Comparison of ENCODE assay signal across 9 mouse cellular contexts in the genomic region with DNA sequence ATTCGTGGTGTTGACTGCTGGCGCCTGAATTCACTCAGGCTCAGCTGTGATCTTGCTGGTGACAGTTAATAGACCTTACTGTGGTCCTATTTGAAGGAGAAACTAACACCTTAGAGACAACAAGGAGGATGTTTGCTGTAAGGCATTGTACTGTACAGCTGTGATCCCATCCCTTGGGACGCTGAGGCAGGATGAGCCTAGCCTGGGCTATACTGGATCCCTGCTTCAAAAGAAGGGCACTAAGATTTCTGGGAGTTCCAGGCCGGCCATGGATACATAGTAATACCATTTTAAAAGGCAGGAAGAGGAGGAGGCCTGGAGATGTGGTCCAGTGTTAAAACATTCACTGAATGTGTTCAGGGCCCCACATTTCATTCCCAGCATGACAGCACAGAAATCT. TPM values are rescaled to one million over a fixed set of nuclear protein-coding genes. Genes with fewer than 3 reads are reported as not detected.
DNase-seq lines count a peak whose midpoint lies in the region; ATAC-seq lines count a peak whose summit lies in the region.
"Had no signal": no experiment of that assay in that cellular context is flagged by ENCODE, and none has a peak within 500 bp of the region (broad histone marks: within the 10 kb centered on the region; RNA-seq: fewer than 3 reads in every experiment).

No protein-coding gene starts in this region.

- peak overlapping the region; percentile 95 for H3K9ac ChIP-seq in heart, embryonic 14.5 days (ENCODE audit: low read length)
- H3K9ac ChIP-seq in embryonic facial prominence, embryonic 13.5 days, result peak overlapping the region; percentile 77
- H3K9ac ChIP-seq in intestine, embryonic 14.5 days (ENCODE audit: low read length), result peak overlapping the region; percentile 86
- 0 out of 2 replicates have a peak overlapping the region, but pooled peaks have one; percentile 73 for H3K9ac ChIP-seq in midbrain, embryonic 15.5 days

- peak overlapping the region; percentile 91 for H3K4me2 ChIP-seq in heart, embryonic 14.5 days (ENCODE audit: low read length)
- peak overlapping the region; percentile 69 for H3K4me2 ChIP-seq in embryonic facial prominence, embryonic 13.5 days
- peak overlapping the region; percentile 91 for H3K4me2 ChIP-seq in intestine, embryonic 14.5 days (ENCODE audit: low read length)
- peak overlapping the region; percentile 95 for H3K4me2 ChIP-seq in midbrain, embryonic 15.5 days

- peaks cover 39% of the 10 kb centered on the region for H3K36me3 ChIP-seq in heart, embryonic 14.5 days (ENCODE audit: control insufficient read depth, insufficient read depth, low read length)
- peaks cover 31% of the 10 kb centered on the region for H3K36me3 ChIP-seq in embryonic facial prominence, embryonic 13.5 days
- H3K36me3 ChIP-seq in intestine, embryonic 14.5 days (ENCODE audit: control insufficient read depth, insufficient read depth, low read length), result peaks cover 32% of the 10 kb centered on the region
- peaks cover 12% of the 10 kb centered on the region; the same call in 1 of the 2 replicates for H3K36me3 ChIP-seq in midbrain, embryonic 15.5 days (replicated peaks)

- H3K9me3 ChIP-seq in heart, embryonic 14.5 days (ENCODE audit: control insufficient read depth, low read length), result no peaks in the 10 kb centered on the region
- no peaks in the 10 kb centered on the region for H3K9me3 ChIP-seq in embryonic facial prominence, embryonic 13.5 days
- no peaks in the 10 kb centered on the region for H3K9me3 ChIP-seq in intestine, embryonic 14.5 days (ENCODE audit: control insufficient read depth, low read length)
- H3K9me3 ChIP-seq in midbrain, embryonic 15.5 days, result no peaks in the 10 kb centered on the region

- ATAC-seq in heart, embryonic 14.5 days (ENCODE audit: insufficient number of reproducible peaks, insufficient read depth, low FRiP score, low read depth), result no peak
- ATAC-seq in embryonic facial prominence, embryonic 13.5 days (ENCODE audit: insufficient number of reproducible peaks, insufficient read depth, low FRiP score, low TSS enrichment, low read depth), result no peak
- no peak for ATAC-seq in intestine, embryonic 14.5 days (replicated peaks; ENCODE audit: low FRiP score, low TSS enrichment, low read depth)
- ATAC-seq in midbrain, embryonic 15.5 days (replicated peaks), result no peak
- no peak for ATAC-seq in frontal cortex, adult (ENCODE audit: low TSS enrichment)
- no peak for ATAC-seq in activated CD4-positive, CD25-positive, alpha-beta regulatory T cell, adult 4 months

- 90% methylated on average over 4 of the region's 4 CpGs for WGBS in heart, embryonic 14.5 days
- 85% methylated on average over 4 of the region's 4 CpGs for WGBS in embryonic facial prominence, embryonic 13.5 days
- 86% methylated on average over 4 of the region's 4 CpGs for WGBS in intestine, embryonic 14.5 days
- WGBS in midbrain, embryonic 15.5 days, result 85% methylated on average over 4 of the region's 4 CpGs

- no peak overlapping the region for H3K27ac ChIP-seq in heart, embryonic 14.5 days (replicated peaks in 1 of 2; ENCODE audit: control insufficient read depth in 1 of 2, insufficient read depth in 1 of 2, low read depth in 2 of 2, low read length in 2 of 2)
- H3K27ac ChIP-seq in embryonic facial prominence, embryonic 13.5 days, result no peak overlapping the region
- H3K27ac ChIP-seq in intestine, embryonic 14.5 days (ENCODE audit: low read depth), result no peak overlapping the region
- H3K27ac ChIP-seq in midbrain, embryonic 15.5 days, result no peak overlapping the region

- no peaks in the 10 kb centered on the region for H3K27me3 ChIP-seq in heart, embryonic 14.5 days (ENCODE audit: control insufficient read depth, insufficient read depth, low read length)
- H3K27me3 ChIP-seq in embryonic facial prominence, embryonic 13.5 days, result no peaks in the 10 kb centered on the region
- H3K27me3 ChIP-seq in intestine, embryonic 14.5 days (replicated peaks; ENCODE audit: control insufficient read depth, insufficient read depth, low read length), result no peaks in the 10 kb centered on the region
- no peaks in the 10 kb centered on the region for H3K27me3 ChIP-seq in midbrain, embryonic 15.5 days (replicated peaks)

- intact Hi-C loops in heart, postnatal 14 days (cut with DNase I), result no loop called here

- peak overlapping the region in 1 of 2 experiments; percentile 90; a peak in 1 of 4 replicates for H3K4me3 ChIP-seq in heart, embryonic 14.5 days (ENCODE audit: control insufficient read depth in 1 of 2, insufficient read depth in 1 of 2, low read depth in 1 of 2, low read length in 2 of 2)
- H3K4me3 ChIP-seq in embryonic facial prominence, embryonic 13.5 days, result peak overlapping the region; percentile 61
- H3K4me3 ChIP-seq in intestine, embryonic 14.5 days (ENCODE audit: low read depth, low read length), result 0 out of 2 replicates have a peak overlapping the region, but pooled peaks have one; percentile 1
- peak overlapping the region; percentile 78 for H3K4me3 ChIP-seq in midbrain, embryonic 15.5 days

- no peak for DNase-seq in heart, postnatal 14 days
- no peak for DNase-seq in intestine, embryonic 14.5 days (ENCODE audit: low spot score)
- no peak for DNase-seq in left cerebral cortex, adult 9 months (ENCODE audit: low spot score in 2 of 2)
- DNase-seq: kidney, adult 2 months had no signal

- H3K4me1 ChIP-seq in heart, embryonic 14.5 days (ENCODE audit: control insufficient read depth in 2 of 2, insufficient read depth in 2 of 2, low read length in 2 of 2), result peaks cover 6 to 14% of the 10 kb centered on the region in 2 experiments
- peaks cover 21% of the 10 kb centered on the region for H3K4me1 ChIP-seq in embryonic facial prominence, embryonic 13.5 days
- peaks cover 6% of the 10 kb centered on the region for H3K4me1 ChIP-seq in intestine, embryonic 14.5 days (replicated peaks; ENCODE audit: control insufficient read depth, insufficient read depth, low read length)
- peaks cover 25% of the 10 kb centered on the region for H3K4me1 ChIP-seq in midbrain, embryonic 15.5 days

RNA-seq across cellular contexts. Expression of gene Ndufs7, which starts 1.7 kb away (rescaled TPM):
- 721 and 734 TPM in 2 replicates for polyA plus RNA-seq in heart, embryonic 14.5 days (2014; fragmentation: Nextera tagmentation; extraction: Ambion mirVana)
- 100 to 1,000 TPM; 728 to 743 TPM for total RNA-seq in heart, postnatal 14 days (2021)
- 266 and 299 TPM in 2 replicates for polyA plus RNA-seq in embryonic facial prominence, embryonic 13.5 days (2015; fragmentation: Nextera tagmentation; extraction: Ambion mirVana)
- polyA plus RNA-seq in intestine, embryonic 14.5 days (2014; fragmentation: Nextera tagmentation; extraction: Ambion mirVana), result 453 and 498 TPM in 2 replicates
- 290 and 305 TPM in 2 replicates for polyA plus RNA-seq in midbrain, embryonic 15.5 days (2015; fragmentation: Nextera tagmentation; extraction: Ambion mirVana)
- 100 to 1,000 TPM; 205 to 250 TPM for polyA plus RNA-seq in activated CD4-positive, CD25-positive, alpha-beta regulatory T cell, adult 4 months (2017; shearing (Covaris generic))

RNA-seq across cellular contexts. Expression of gene Gamt, which starts 10.2 kb away (rescaled TPM):
- polyA plus RNA-seq in heart, embryonic 14.5 days (2014; fragmentation: Nextera tagmentation; extraction: Ambion mirVana), result 60.3 and 61.5 TPM in 2 replicates
- 10 to 100 TPM; 11.6 to 14.5 TPM for total RNA-seq in heart, postnatal 14 days (2021)
- 27.2 and 33.6 TPM in 2 replicates for polyA plus RNA-seq in embryonic facial prominence, embryonic 13.5 days (2015; fragmentation: Nextera tagmentation; extraction: Ambion mirVana)
- polyA plus RNA-seq in intestine, embryonic 14.5 days (2014; fragmentation: Nextera tagmentation; extraction: Ambion mirVana), result 34.1 and 61.2 TPM in 2 replicates
- polyA plus RNA-seq in midbrain, embryonic 15.5 days (2015; fragmentation: Nextera tagmentation; extraction: Ambion mirVana), result 16.8 and 18.9 TPM in 2 replicates
- under 1 TPM in 1 of 2 experiments, not detected in 1; 0.34 TPM for polyA plus RNA-seq in activated CD4-positive, CD25-positive, alpha-beta regulatory T cell, adult 4 months (2017; shearing (Covaris generic))

RNA-seq across cellular contexts. Expression of gene Dazap1, which starts 10.7 kb away (rescaled TPM):
- polyA plus RNA-seq in heart, embryonic 14.5 days (2014; fragmentation: Nextera tagmentation; extraction: Ambion mirVana), result 25.0 and 27.5 TPM in 2 replicates
- total RNA-seq in heart, postnatal 14 days (2021), result 10 to 100 TPM; 68.2 to 76.3 TPM
- 66.0 and 70.6 TPM in 2 replicates for polyA plus RNA-seq in embryonic facial prominence, embryonic 13.5 days (2015; fragmentation: Nextera tagmentation; extraction: Ambion mirVana)
- polyA plus RNA-seq in intestine, embryonic 14.5 days (2014; fragmentation: Nextera tagmentation; extraction: Ambion mirVana), result 42.3 and 45.7 TPM in 2 replicates
- polyA plus RNA-seq in midbrain, embryonic 15.5 days (2015; fragmentation: Nextera tagmentation; extraction: Ambion mirVana), result 60.5 and 60.8 TPM in 2 replicates
- polyA plus RNA-seq in activated CD4-positive, CD25-positive, alpha-beta regulatory T cell, adult 4 months (2017; shearing (Covaris generic)), result 10 to 100 TPM; 15.4 to 19.6 TPM

RNA-seq across cellular contexts. Expression of gene Mum1, which starts 24.3 kb away (rescaled TPM):
- polyA plus RNA-seq in heart, embryonic 14.5 days (2014; fragmentation: Nextera tagmentation; extraction: Ambion mirVana), result 28.5 and 29.3 TPM in 2 replicates
- 10 to 100 TPM; 17.0 to 21.0 TPM for total RNA-seq in heart, postnatal 14 days (2021)
- 96.1 and 97.6 TPM in 2 replicates for polyA plus RNA-seq in embryonic facial prominence, embryonic 13.5 days (2015; fragmentation: Nextera tagmentation; extraction: Ambion mirVana)
- polyA plus RNA-seq in intestine, embryonic 14.5 days (2014; fragmentation: Nextera tagmentation; extraction: Ambion mirVana), result 61.3 and 66.5 TPM in 2 replicates
- 56.4 and 59.5 TPM in 2 replicates for polyA plus RNA-seq in midbrain, embryonic 15.5 days (2015; fragmentation: Nextera tagmentation; extraction: Ambion mirVana)
- 10 to 100 TPM; 59.5 to 75.7 TPM for polyA plus RNA-seq in activated CD4-positive, CD25-positive, alpha-beta regulatory T cell, adult 4 months (2017; shearing (Covaris generic))

RNA-seq across cellular contexts. Expression of gene Rps15, which starts 41.7 kb away (rescaled TPM):
- polyA plus RNA-seq in heart, embryonic 14.5 days (2014; fragmentation: Nextera tagmentation; extraction: Ambion mirVana), result 648 and 723 TPM in 2 replicates
- total RNA-seq in heart, postnatal 14 days (2021), result 100 to 1,000 TPM; 652 to 716 TPM
- 1,000 and 1,047 TPM in 2 replicates for polyA plus RNA-seq in embryonic facial prominence, embryonic 13.5 days (2015; fragmentation: Nextera tagmentation; extraction: Ambion mirVana)
- 1,236 and 1,315 TPM in 2 replicates for polyA plus RNA-seq in intestine, embryonic 14.5 days (2014; fragmentation: Nextera tagmentation; extraction: Ambion mirVana)
- polyA plus RNA-seq in midbrain, embryonic 15.5 days (2015; fragmentation: Nextera tagmentation; extraction: Ambion mirVana), result 516 and 528 TPM in 2 replicates
- 1,000 to 10,000 TPM; 1,256 to 1,612 TPM for polyA plus RNA-seq in activated CD4-positive, CD25-positive, alpha-beta regulatory T cell, adult 4 months (2017; shearing (Covaris generic))

Comparison
In these comparisons a context has a peak if more than half of its experiments do, and no peak if none do; other contexts are left out.
1. RNA of gene Gamt, which starts 10.2 kb away (polyA plus RNA-seq): 60.3 to 61.5 TPM in heart, embryonic 14.5 days, 34.1 to 61.2 TPM in intestine, embryonic 14.5 days, 27.2 to 33.6 TPM in embryonic facial prominence, embryonic 13.5 days and 16.8 to 18.9 TPM in midbrain, embryonic 15.5 days; 0.34 TPM in activated CD4-positive, CD25-positive, alpha-beta regulatory T cell, adult 4 months; every median in the first group is over 10 times any median in the second.
2. Peak in every context shown above with its lines, with median percentiles within 50 percentile points of each other: H3K4me2 ChIP-seq and H3K9ac ChIP-seq.